Mouse (Mus musculus): ENCODE measurements at regions not wholly inside any gene's neighbourhood (a gene's known extent, or its start where the extent isn't known, plus 50 kb on each side); places are given as distances from the start of the nearest gene placed in this dataset.
A peak's percentile ranks its signal among the peaks of the same experiment; 100 is the strongest.
"Not testable (repeated sequence)": the region's sequence is repeated elsewhere in the genome, so short reads cannot be mapped to it uniquely, and the experiment has no call there.

- DNase-seq (ENCODE audit: low spot score in 2 of 2) = no peak
Measured at GRCm38 (mm10) chr5:18502831-18503230, 142.7 kb upstream of the Gnai1 start.

- no peak for DNase-seq (ENCODE audit: low spot score in 2 of 2)
Measured at GRCm38 (mm10) chr5:18494305-18494704, 134.2 kb upstream of the Gnai1 start.

- no peak for DNase-seq (ENCODE audit: low spot score in 2 of 2)
Measured at GRCm38 (mm10) chr5:18489709-18490108, 129.6 kb upstream of the Gnai1 start.

- DNase-seq (ENCODE audit: low spot score in 2 of 2) = no peak
Measured at GRCm38 (mm10) chr5:18487076-18487772, 127.1 kb upstream of the Gnai1 start.

GRCm38 (mm10) chr5:18484376-18484775, 124.2 kb upstream of the Gnai1 start:
- DNase-seq (ENCODE audit: low spot score in 2 of 2) = peak in 1 of 2 experiments; percentile 6

- DNase-seq (ENCODE audit: low spot score in 2 of 2) = no peak
Measured at GRCm38 (mm10) chr5:18478420-18478819, 118.3 kb upstream of the Gnai1 start.

- no peak for DNase-seq (ENCODE audit: low spot score in 2 of 2)
Measured at GRCm38 (mm10) chr5:18477372-18478017, 117.3 kb upstream of the Gnai1 start.

GRCm38 (mm10) chr5:18472114-18472513, 112.0 kb upstream of the Gnai1 start:
- DNase-seq (ENCODE audit: low spot score in 2 of 2) = no peak

GRCm38 (mm10) chr5:18457771-18458170, 97.6 kb upstream of the Gnai1 start:
- DNase-seq (ENCODE audit: low spot score in 2 of 2) = no peak

- DNase-seq (ENCODE audit: low spot score in 2 of 2) = no peak
Measured at GRCm38 (mm10) chr5:18456196-18456595, 96.0 kb upstream of the Gnai1 start.

GRCm38 (mm10) chr5:18452871-18453757, 93.0 kb upstream of the Gnai1 start:
- not testable (repeated sequence) for DNase-seq (ENCODE audit: low spot score in 2 of 2)

- no peak for DNase-seq (ENCODE audit: low spot score in 2 of 2)
Measured at GRCm38 (mm10) chr5:18449261-18449660, 89.1 kb upstream of the Gnai1 start.

- no peak for DNase-seq (ENCODE audit: low spot score in 2 of 2)
Measured at GRCm38 (mm10) chr5:18448330-18448670, 88.1 kb upstream of the Gnai1 start.

GRCm38 (mm10) chr5:18447665-18448329, 87.6 kb upstream of the Gnai1 start:
- DNase-seq (ENCODE audit: low spot score in 2 of 2) = no peak

GRCm38 (mm10) chr5:18445969-18446368, 85.8 kb upstream of the Gnai1 start:
- DNase-seq (ENCODE audit: low spot score in 2 of 2) = peak; percentile 87 to 92

- no peak for DNase-seq (ENCODE audit: low spot score in 2 of 2)
Measured at GRCm38 (mm10) chr5:18439986-18440385, 79.8 kb upstream of the Gnai1 start.

- no peak for DNase-seq (ENCODE audit: low spot score in 2 of 2)
Measured at GRCm38 (mm10) chr5:18439281-18439680, 79.1 kb upstream of the Gnai1 start.

- DNase-seq (ENCODE audit: low spot score in 2 of 2) = peak; percentile 23 to 39
Measured at GRCm38 (mm10) chr5:18436099-18436748, 76.1 kb upstream of the Gnai1 start.

GRCm38 (mm10) chr5:18434245-18434644, 74.1 kb upstream of the Gnai1 start:
- no peak for DNase-seq (ENCODE audit: low spot score in 2 of 2)

GRCm38 (mm10) chr5:18433287-18433686, 73.1 kb upstream of the Gnai1 start:
- peak; percentile 17 to 31 for DNase-seq (ENCODE audit: low spot score in 2 of 2)

GRCm38 (mm10) chr5:18425098-18425497, 64.9 kb upstream of the Gnai1 start:
- no peak for DNase-seq (ENCODE audit: low spot score in 2 of 2)
